Mouse (Mus musculus) lung, postnatal 0 days (tissue): ENCODE data around the gene Tmem123.

Experiments used
- CTCF ChIP-seq: IDR thresholded peaks from 2 replicates; pipeline ENCODE4 v1.5.1; 2016; ENCODE audit warnings: antibody characterized with exemption, mild to moderate bottlenecking
- EP300 ChIP-seq: IDR thresholded peaks from 2 replicates; pipeline ENCODE4 v1.6.1; 2016; ENCODE audit warnings: antibody characterized with exemption, mild to moderate bottlenecking, control low read depth

DNA sequence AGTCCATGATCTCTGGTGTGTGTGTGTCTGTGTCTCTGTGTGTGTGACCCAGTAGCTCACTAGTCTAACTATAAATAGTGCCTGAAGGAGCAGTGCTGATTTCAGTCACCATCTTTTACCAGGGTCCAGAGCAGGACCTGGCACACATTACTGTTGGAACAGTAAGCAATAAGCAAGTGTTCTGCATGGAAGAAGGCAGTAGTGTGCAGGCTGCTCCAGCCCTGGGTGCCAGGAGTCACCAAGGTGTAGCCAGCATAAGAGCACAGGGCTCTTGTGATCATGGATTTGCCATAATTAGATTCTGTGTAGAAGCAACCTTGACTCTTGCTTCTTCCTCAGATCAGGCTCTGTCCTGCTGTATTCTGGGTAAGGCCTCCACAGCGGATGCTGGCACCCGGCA is 8.5 kb downstream of the Tmem123 start:
- TF ChIP-seq EP300 (no peak), CTCF (no peak)
